Mouse (Mus musculus) MEL (cell line): ENCODE data around the gene Evi2b. TPM values are rescaled to one million over a fixed set of nuclear protein-coding genes. Genes with fewer than 3 reads are reported as not detected.

Experiments
- DNase-seq: peaks from one replicate; pipeline ENCODE4 v3.0.0; 2011; ENCODE audit warnings: low read depth, low spot score
- H3K27ac ChIP-seq: 2 replicates; pipeline ENCODE4 v1.5.1; 2012; ENCODE audit warnings: low read depth, mild to moderate bottlenecking, control low read depth, low read length, moderate library complexity; ENCODE audit not compliant: control insufficient read depth
- H3K27me3 ChIP-seq, 2 experiments: fragments of 150-350 bp in 1 of 2; sonication (generic) in 1 of 2; 2 replicates each; pipeline ENCODE4 v1.6.1; 2012; ENCODE audit warnings: low read length in 2 of 2, mild to moderate bottlenecking in 2 of 2, improper control_type of control experiment in 1 of 2, moderate library complexity in 1 of 2; ENCODE audit not compliant: insufficient read depth in 2 of 2, control insufficient read depth in 1 of 2
- H3K36me3 ChIP-seq, 2 experiments: 2 replicates each; pipeline ENCODE4 v1.6.1; 2012 to 2014; ENCODE audit warnings: low read length in 2 of 2, improper control_type of control experiment in 1 of 2, inconsistent platforms in 1 of 2, mild to moderate bottlenecking in 1 of 2; ENCODE audit not compliant: insufficient read depth in 2 of 2, control insufficient read depth in 1 of 2
- H3K4me1 ChIP-seq, 2 experiments: fragments of 150-350 bp in 1 of 2; sonication (generic) in 1 of 2; 2 replicates each; pipeline ENCODE4 v1.6.1; 2012; ENCODE audit warnings: low read length in 2 of 2, improper control_type of control experiment in 1 of 2, mild to moderate bottlenecking in 1 of 2; ENCODE audit not compliant: insufficient read depth in 2 of 2, control insufficient read depth in 1 of 2
- H3K4me3 ChIP-seq, 2 experiments: fragments of 150-350 bp in 1 of 2; sonication (generic) in 1 of 2; 2 replicates each; pipeline ENCODE4 v1.5.1; 2012; ENCODE audit warnings: low read depth in 2 of 2, low read length in 2 of 2, mild to moderate bottlenecking in 2 of 2, moderate library complexity in 2 of 2, control low read depth in 1 of 2, improper control_type of control experiment in 1 of 2; ENCODE audit not compliant: control insufficient read depth in 1 of 2, insufficient read depth in 1 of 2
- H3K79me2 ChIP-seq: 2 replicates; pipeline ENCODE4 v1.6.1; 2012; ENCODE audit warnings: mild to moderate bottlenecking, low read length, moderate library complexity; ENCODE audit not compliant: control insufficient read depth, poor library complexity, insufficient read depth
- H3K9ac ChIP-seq: 2 replicates; pipeline ENCODE4 v1.6.1; 2012; ENCODE audit warnings: low read depth, mild to moderate bottlenecking, control low read depth, low read length, moderate library complexity; ENCODE audit not compliant: control insufficient read depth, poor library complexity, severe bottlenecking
- H3K9me3 ChIP-seq: fragments of 150-350 bp; sonication (generic); replicated peaks from 2 replicates; pipeline ENCODE4 v1.6.1; 2012; ENCODE audit warnings: mild to moderate bottlenecking, low read length, improper control_type of control experiment, moderate library complexity; ENCODE audit not compliant: insufficient read depth
- BHLHE40 ChIP-seq: IDR thresholded peaks from 2 replicates; pipeline ENCODE4 v1.6.1; 2012; ENCODE audit warnings: low read depth, mild to moderate bottlenecking, inconsistent platforms, low read length, improper control_type of control experiment, borderline replicate concordance
- CHD1 ChIP-seq: IDR thresholded peaks from 2 replicates; pipeline ENCODE4 v1.6.1; 2012; ENCODE audit warnings: low read depth, mild to moderate bottlenecking, inconsistent platforms, low read length, improper control_type of control experiment
- E2F4 ChIP-seq: IDR thresholded peaks from 2 replicates; pipeline ENCODE4 v1.6.1; 2011; ENCODE audit warnings: low read depth, low read length, improper control_type of control experiment, borderline replicate concordance
- ELF1 ChIP-seq: IDR thresholded peaks from 2 replicates; pipeline ENCODE4 v1.6.1; 2014; ENCODE audit warnings: low read depth, mild to moderate bottlenecking, inconsistent platforms, low read length, improper control_type of control experiment, moderate library complexity
- EP300 ChIP-seq, 2 experiments: IDR thresholded peaks; 2 replicates each; pipeline ENCODE4 v1.6.1; 2011; ENCODE audit warnings: improper control_type of control experiment in 2 of 2, low read length in 2 of 2, low read depth in 1 of 2, mild to moderate bottlenecking in 1 of 2
- ETS1 ChIP-seq: IDR thresholded peaks from 2 replicates; pipeline ENCODE4 v1.6.1; 2012; ENCODE audit warnings: low read depth, mild to moderate bottlenecking, inconsistent platforms, low read length, improper control_type of control experiment, moderate library complexity
- GATA1 ChIP-seq: IDR thresholded peaks from 2 replicates; pipeline ENCODE4 v1.6.1; 2011; ENCODE audit warnings: low read depth, low read length, improper control_type of control experiment
- HCFC1 ChIP-seq: IDR thresholded peaks from 2 replicates; pipeline ENCODE4 v1.6.1; 2012; ENCODE audit warnings: low read depth, mild to moderate bottlenecking, inconsistent platforms, low read length, improper control_type of control experiment, moderate library complexity
- JUND ChIP-seq: IDR thresholded peaks from 2 replicates; pipeline ENCODE4 v1.6.1; 2011; ENCODE audit warnings: low read depth, mild to moderate bottlenecking, improper control_type of control experiment, low read length
- MAX ChIP-seq: IDR thresholded peaks from 2 replicates; pipeline ENCODE4 v1.6.1; 2011; ENCODE audit warnings: low read length, improper control_type of control experiment
- MAZ ChIP-seq: IDR thresholded peaks from 2 replicates; pipeline ENCODE4 v1.6.1; 2012; ENCODE audit warnings: low read depth, mild to moderate bottlenecking, inconsistent platforms, low read length, improper control_type of control experiment
- MXI1 ChIP-seq: IDR thresholded peaks from 2 replicates; pipeline ENCODE4 v1.6.1; 2011; ENCODE audit warnings: mild to moderate bottlenecking, low read depth, low read length, improper control_type of control experiment
- MYB ChIP-seq: IDR thresholded peaks from 2 replicates; pipeline ENCODE4 v1.6.1; 2011; ENCODE audit warnings: mild to moderate bottlenecking, low read depth, low read length, improper control_type of control experiment
- MYC ChIP-seq: IDR thresholded peaks from 2 replicates; pipeline ENCODE4 v1.6.1; 2011; ENCODE audit warnings: low read depth, mild to moderate bottlenecking, low read length, improper control_type of control experiment, moderate library complexity
- NELFE ChIP-seq: IDR thresholded peaks from 2 replicates; pipeline ENCODE4 v1.6.1; 2011; ENCODE audit warnings: low read depth, low read length, improper control_type of control experiment
- POLR2A ChIP-seq, 2 experiments: IDR thresholded peaks; 2 replicates each; pipeline ENCODE4 v1.6.1; 2011 to 2012; ENCODE audit warnings: low read length in 2 of 2, mild to moderate bottlenecking in 2 of 2, control low read depth in 1 of 2, improper control_type of control experiment in 1 of 2, low read depth in 1 of 2, moderate library complexity in 1 of 2; ENCODE audit not compliant: control insufficient read depth in 1 of 2, insufficient read depth in 1 of 2, poor library complexity in 1 of 2
- POLR2AphosphoS2 ChIP-seq: IDR thresholded peaks from 2 replicates; pipeline ENCODE4 v1.6.1; 2011; ENCODE audit warnings: low read length, improper control_type of control experiment
- RCOR1 ChIP-seq: IDR thresholded peaks from 2 replicates; pipeline ENCODE4 v1.6.1; 2012; ENCODE audit warnings: low read depth, mild to moderate bottlenecking, inconsistent platforms, low read length, improper control_type of control experiment
- SIN3A ChIP-seq: IDR thresholded peaks from 2 replicates; pipeline ENCODE4 v1.6.1; 2012; ENCODE audit warnings: low read length, improper control_type of control experiment, inconsistent platforms
- TAL1 ChIP-seq: IDR thresholded peaks from 2 replicates; pipeline ENCODE4 v1.6.1; 2012; ENCODE audit warnings: mild to moderate bottlenecking, inconsistent platforms, low read length, moderate library complexity, mixed read lengths
- TBP ChIP-seq: IDR thresholded peaks from 2 replicates; pipeline ENCODE4 v1.8.0; 2011; ENCODE audit warnings: low read depth, low read length, improper control_type of control experiment
- TCF12 ChIP-seq: IDR thresholded peaks from 2 replicates; pipeline ENCODE4 v1.6.1; 2014; ENCODE audit warnings: low read depth, mild to moderate bottlenecking, inconsistent platforms, low read length, improper control_type of control experiment, moderate library complexity
- UBTF ChIP-seq: IDR thresholded peaks from 2 replicates; pipeline ENCODE4 v1.6.1; 2012; ENCODE audit warnings: low read depth, mild to moderate bottlenecking, inconsistent platforms, low read length, improper control_type of control experiment, moderate library complexity, borderline replicate concordance; ENCODE audit not compliant: insufficient read depth
- ZMIZ1 ChIP-seq: IDR thresholded peaks from 2 replicates; pipeline ENCODE4 v1.6.1; 2012; ENCODE audit warnings: low read depth, mild to moderate bottlenecking, inconsistent platforms, low read length, improper control_type of control experiment, moderate library complexity
- polyA plus RNA-seq, 2 experiments: library from polyadenylated mRNA; stranded (reverse) in 1 of 2; unstranded in 1 of 2; fragments of >175 nt in 1 of 2; fragments of >200 nt in 1 of 2; gene quantifications; 2 replicates each; pipeline versions ENCODE4 v1.2.1 to v1.2.4; 2012; ENCODE audit warnings: low replicate concordance in 2 of 2, low read depth in 1 of 2; ENCODE audit not compliant: insufficient read length in 2 of 2, insufficient read depth in 1 of 2, missing spikeins in 1 of 2
- total RNA-seq: library from RNA; depleted of rRNA; stranded (reverse); fragments of 300-350 nt; gene quantifications from 2 replicates; pipeline ENCODE4 v1.2.3, GENCODE M21; 2012

Evi2b gene
- total and polyA plus RNA-seq, 3 experiments = 8.1 to 42.4 TPM; not detected in 1

DNA sequence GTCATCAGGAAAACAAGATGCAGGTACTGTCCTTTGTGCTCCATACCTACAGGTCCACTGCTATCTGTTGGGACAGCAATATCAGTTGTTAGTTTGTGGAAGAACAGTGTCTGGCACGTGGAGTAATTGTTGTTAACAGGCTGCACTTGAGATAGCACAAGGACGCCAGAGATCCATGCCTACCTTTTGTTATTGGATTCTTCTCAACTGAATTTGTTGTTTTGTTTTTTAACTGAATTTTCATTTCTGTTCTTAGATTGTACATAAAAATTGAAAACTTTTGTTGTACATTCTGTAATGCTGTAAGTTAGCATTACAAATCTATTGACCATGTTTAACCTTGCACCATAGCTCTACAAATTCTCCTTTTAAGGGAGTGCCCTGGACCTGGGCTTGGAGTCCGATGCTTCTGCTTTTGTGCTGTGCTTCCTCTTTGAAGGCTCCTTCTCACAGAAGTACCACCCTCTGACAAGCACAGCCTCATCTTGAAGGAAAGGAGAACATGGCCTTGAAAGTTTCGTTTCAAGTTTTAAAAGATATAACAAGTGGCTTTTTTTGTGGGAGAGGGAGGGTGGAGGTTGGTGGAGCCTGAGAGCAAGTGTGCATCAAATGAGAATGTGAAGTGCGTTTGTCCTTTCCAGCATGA, 4.3 kb upstream of the Evi2b start:
- Histone ChIP-seq H3K79me2 (peaks cover 4% of the 10 kb centered on the region), H3K4me1 (peaks cover 24 to 27% of the 10 kb centered on the region in 2 experiments), H3K9me3 (no peaks in the 10 kb centered on the region), H3K9ac (peak overlapping the region; percentile 65), H3K36me3 (peaks cover 0 to 42% of the 10 kb centered on the region in 2 experiments; a peak in 2 of 4 replicates), H3K27ac (peak overlapping the region; percentile 80), H3K27me3 (no peaks in the 10 kb centered on the region), H3K4me3 (peak overlapping the region; percentile 48 to 58)
- TF ChIP-seq NELFE (peak; percentile 17; the same call in 1 of the 2 replicates), EP300 (IDR thresholded peaks at IDR 0.05; ENCODE audit: low read depth in 1 of 2, low read length in 2 of 2) (peak in 1 of 2 experiments; percentile 22; a peak in 2 of 4 replicates), TAL1 (0 out of 2 replicates have a peak, but pooled peaks have one; percentile 8), HCFC1 (0 out of 2 replicates have a peak, but pooled peaks have one; percentile 37), MYB (no peak), SIN3A (peak; percentile 67), MYC (peak; percentile 90), ZMIZ1 (no peak), BHLHE40 (peak; percentile 75), ETS1 (peak; percentile 30; the same call in 1 of the 2 replicates), POLR2A (IDR thresholded peaks at IDR 0.05; ENCODE audit: control insufficient read depth in 1 of 2, insufficient read depth in 1 of 2, low read depth in 1 of 2, low read length in 2 of 2, poor library complexity in 1 of 2) (no peak), CHD1 (0 out of 2 replicates have a peak, but pooled peaks have one; percentile 49), RCOR1 (no peak; the same call in 1 of the 2 replicates), MAX (peak; percentile 75), MAZ (0 out of 2 replicates have a peak, but pooled peaks have one; percentile 57), MXI1 (peak; percentile 61), ELF1 (0 out of 2 replicates have a peak, but pooled peaks have one; percentile 11)
- DNase-seq = peak; percentile 93

DNA sequence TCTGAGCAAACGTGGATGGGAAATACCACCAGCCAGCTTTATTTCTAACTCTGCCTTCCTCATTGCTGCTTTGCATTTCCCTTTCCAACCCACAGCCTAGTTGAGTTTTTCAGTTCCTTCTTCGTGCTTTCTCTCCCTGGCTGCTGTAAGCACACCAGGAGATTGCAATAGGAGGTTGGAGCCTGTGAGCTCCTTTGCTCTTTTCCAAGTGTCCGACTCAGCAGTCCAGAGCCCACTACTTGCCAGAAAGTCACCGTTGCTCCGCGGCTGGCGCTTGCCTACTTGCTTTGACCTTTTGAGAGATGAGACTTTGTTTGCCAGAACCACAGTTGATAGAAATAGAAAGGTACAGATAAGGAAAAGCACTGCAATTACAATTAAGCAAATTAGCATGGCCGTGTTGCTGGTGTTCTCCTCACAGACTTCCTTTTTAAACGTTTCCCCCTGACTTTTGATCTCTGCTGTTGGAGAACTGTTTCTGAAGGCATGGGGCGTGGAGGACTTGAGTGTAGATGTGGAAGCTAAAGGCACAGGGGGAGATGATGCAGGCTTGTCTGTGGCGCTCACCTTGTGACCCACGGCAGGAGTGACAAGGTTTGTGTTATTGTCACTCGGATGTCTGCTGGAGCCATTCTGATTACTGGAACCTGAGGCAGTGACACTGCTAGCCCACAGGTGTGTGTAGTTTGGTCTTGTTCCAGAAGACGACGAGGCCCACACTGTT, 3.6 kb upstream of the Evi2b start:
- Histone ChIP-seq H3K9ac (peak overlapping the region; percentile 65), H3K9me3 (no peaks in the 10 kb centered on the region), H3K27me3 (no peaks in the 10 kb centered on the region), H3K4me1 (peaks cover 24 to 27% of the 10 kb centered on the region in 2 experiments), H3K4me3 (peak overlapping the region; percentile 48 to 58), H3K36me3 (peaks cover 0 to 45% of the 10 kb centered on the region in 2 experiments; a peak in 2 of 4 replicates), H3K27ac (peak overlapping the region; percentile 80), H3K79me2 (peaks cover 7% of the 10 kb centered on the region)
- TF ChIP-seq GATA1 = peak; percentile 73
- peak; percentile 49; the same call in 1 of the 2 replicates for TF ChIP-seq RCOR1
- TF ChIP-seq JUND = no peak
- TF ChIP-seq POLR2AphosphoS2 = peak; percentile 33; the same call in 1 of the 2 replicates
- TF ChIP-seq ELF1 = 0 out of 2 replicates have a peak, but pooled peaks have one; percentile 7
- peak; percentile 67; the same call in 1 of the 2 replicates for TF ChIP-seq TBP
- TF ChIP-seq MXI1 = peak; percentile 56
- TF ChIP-seq NELFE = peak; percentile 32; the same call in 1 of the 2 replicates
- TF ChIP-seq E2F4 = no peak
- TF ChIP-seq EP300 (IDR thresholded peaks at IDR 0.05; ENCODE audit: low read depth in 1 of 2, low read length in 2 of 2) = peak in 1 of 2 experiments; percentile 45; a peak in 1 of 4 replicates
- TF ChIP-seq CHD1 = no peak
- TF ChIP-seq ETS1 = peak; percentile 44
- peak in 1 of 2 experiments; percentile 54; a peak in 2 of 4 replicates for TF ChIP-seq POLR2A (IDR thresholded peaks at IDR 0.05; ENCODE audit: control insufficient read depth in 1 of 2, insufficient read depth in 1 of 2, low read depth in 1 of 2, low read length in 2 of 2, poor library complexity in 1 of 2)
- peak; percentile 16; the same call in 1 of the 2 replicates for TF ChIP-seq MYC
- 0 out of 2 replicates have a peak, but pooled peaks have one; percentile 72 for TF ChIP-seq UBTF
- TF ChIP-seq TCF12 = no peak
- DNase-seq = peak; percentile 86
